Mouse (Mus musculus): ENCODE data around the gene Nt5dc3.

Gene Nt5dc3

DNA sequence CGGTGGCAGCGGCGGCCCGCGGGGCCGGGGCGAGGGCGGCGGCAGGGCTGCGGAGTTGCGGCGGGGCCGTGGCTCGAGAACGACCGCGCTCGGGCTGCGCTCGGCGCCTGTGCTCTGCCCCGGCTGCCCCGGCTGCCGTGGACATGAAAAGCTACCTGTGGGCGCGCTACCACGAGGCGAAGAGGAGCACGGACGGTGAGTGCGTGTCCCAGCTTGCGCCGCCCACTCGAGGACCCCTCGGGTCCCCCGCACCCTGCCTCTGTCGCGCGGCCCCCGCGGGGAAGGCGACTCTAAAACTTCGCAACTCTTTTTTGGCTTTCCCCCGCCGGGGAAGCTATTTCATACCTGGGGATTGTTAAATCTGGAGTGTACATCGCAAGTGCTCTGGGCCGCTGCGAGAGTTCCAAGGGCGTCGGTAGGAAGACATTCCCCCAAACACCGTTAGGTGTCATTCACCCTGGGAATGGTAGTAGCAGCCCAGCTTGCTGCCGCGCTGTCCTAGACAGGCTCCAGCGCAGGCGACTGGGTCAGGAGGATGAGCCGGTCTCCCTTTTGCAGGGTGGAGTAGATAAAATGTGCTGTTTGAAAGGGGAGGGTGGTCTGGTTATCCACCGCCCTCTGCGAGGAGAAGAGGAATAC lies 431 bp downstream of the Nt5dc3 start:
- DNase-seq (ENCODE audit: low read depth in 1 of 2, low spot score in 2 of 2), result peak in 1 of 2 experiments; percentile 5

DNA sequence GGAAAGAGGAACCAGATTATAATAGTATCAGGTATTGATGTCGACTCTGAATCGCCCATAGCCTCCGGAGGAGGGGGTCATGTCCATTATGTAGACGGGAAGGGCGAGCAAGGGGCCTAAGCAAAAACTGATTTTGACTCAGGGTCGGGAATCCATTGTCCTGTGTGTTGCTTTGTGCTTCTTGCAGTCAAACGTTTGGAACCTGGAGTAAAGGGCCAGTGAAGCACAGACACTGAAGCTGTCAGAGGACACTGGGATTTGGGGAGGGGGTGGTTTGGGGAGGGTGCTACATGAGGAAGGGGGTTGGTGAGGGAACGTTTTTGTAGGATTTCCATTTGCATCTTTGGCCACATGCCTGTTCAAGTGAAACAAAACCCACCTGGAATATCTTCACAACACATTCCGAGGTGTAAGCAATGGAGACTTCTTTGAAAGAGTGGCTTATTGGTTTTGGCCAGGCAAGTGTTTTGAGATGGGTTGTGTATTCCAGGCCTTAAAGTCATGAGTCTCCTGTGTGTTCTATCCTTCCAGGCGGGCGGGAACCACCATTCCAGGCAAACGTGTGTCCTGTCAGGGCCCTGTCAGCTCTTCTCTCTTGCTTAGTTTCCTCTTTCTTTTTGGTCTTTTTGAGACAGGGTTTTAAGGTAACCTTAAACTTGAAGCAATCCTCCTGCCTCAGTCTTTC lies 1.2 kb downstream of the Nt5dc3 start:
- DNase-seq (ENCODE audit: low read depth in 1 of 2, low spot score in 2 of 2), result no peak

GRCm38 (mm10) chr10:86781641-86782040 lies 2.8 kb downstream of the Nt5dc3 start:
- DNase-seq (ENCODE audit: low read depth in 1 of 2, low spot score in 2 of 2), result no peak

DNA sequence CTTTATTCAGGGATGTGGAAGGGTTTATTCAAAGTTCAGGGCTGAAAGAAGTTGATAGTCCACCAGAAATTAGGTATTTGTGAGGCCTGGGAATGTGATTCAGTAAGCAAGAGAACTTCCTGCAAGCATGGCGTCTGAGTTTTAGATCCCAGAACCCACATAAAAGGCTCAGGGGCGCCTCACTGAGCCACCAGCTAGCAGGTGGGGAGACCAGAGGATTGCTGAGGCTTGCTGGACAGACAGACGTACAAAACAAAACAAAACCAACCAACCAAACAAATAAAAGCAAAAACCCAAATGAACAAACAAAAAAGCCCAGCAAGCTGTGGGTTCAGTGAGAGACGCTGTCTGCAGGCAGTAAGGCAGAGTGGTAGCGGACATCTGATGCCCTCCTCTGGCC lies 3.9 kb downstream of the Nt5dc3 start:
- no peak for DNase-seq (ENCODE audit: low read depth in 1 of 2, low spot score in 2 of 2)

DNA sequence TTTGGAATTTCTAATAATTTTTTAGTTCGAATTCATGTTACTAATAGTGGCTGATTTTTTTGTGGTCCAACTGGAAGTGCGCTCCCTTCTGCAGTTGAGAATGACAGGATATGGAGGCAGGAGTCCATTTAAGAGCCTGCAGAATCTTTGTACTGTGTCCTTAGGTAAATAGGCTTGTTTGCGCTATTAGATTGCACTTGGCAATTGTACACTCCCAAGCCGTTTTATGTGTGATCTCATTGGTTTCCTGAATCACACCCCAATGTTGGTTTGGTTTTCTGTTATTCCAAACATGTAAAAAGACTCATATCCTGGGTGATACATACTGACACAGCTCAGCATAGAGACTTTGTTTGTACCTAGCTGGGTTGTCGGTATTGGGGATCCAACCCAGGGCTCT lies 4.8 kb downstream of the Nt5dc3 start:
- DNase-seq (ENCODE audit: low read depth in 1 of 2, low spot score in 2 of 2), result no peak

DNA sequence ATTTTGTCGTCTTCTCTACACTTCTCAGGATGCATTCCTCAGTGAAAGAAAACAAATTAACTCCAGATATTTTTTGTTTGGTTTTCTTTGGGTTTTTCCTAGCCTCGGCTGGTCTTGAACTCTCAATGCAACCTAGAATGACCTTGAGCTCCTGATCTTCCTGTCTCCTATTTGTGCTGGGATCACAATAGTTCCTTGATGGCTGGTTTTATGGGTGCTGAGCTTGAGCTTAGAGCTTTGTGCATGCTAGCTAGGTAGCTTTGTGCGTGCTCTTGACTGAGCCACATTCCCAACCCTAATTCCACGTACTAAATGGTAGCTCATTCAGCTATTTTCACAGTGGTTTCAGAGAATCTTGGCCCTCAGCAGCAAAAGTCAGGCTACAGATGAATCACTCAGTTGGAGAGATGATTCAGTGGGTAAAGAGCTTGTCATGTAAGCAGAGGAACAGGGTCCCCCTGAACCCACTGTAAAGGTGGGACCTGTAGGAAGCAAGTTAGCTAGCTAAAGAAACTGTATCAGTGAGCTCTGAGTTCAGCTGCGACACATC lies 5.4 kb downstream of the Nt5dc3 start:
- DNase-seq (ENCODE audit: low read depth in 1 of 2, low spot score in 2 of 2), result no peak

DNA sequence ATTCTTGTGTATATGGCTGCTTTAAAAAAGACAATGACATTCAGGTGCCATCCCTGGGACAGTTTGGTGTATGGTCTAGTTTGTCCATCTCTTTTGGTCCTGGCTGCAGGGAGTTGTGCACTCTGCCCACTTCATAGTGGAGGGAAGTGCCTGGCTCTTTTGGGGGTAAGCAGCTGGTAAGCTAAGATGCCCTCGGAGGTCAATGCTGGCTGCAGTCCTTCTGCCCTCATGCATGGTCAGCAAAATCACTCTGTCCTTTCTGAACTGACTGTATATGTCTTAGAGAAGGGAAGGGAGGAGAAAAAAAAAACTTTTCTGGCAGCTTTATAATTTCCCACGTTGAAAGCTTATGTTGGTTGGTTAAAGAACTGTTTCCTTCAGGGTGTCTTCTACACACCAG lies 6.6 kb downstream of the Nt5dc3 start:
- DNase-seq (ENCODE audit: low read depth in 1 of 2, low spot score in 2 of 2), result no peak

- DNase-seq (ENCODE audit: low read depth in 1 of 2, low spot score in 2 of 2), result no peak
Measured at GRCm38 (mm10) chr10:86786083-86786482, 7.3 kb downstream of the Nt5dc3 start.

GRCm38 (mm10) chr10:86788193-86788592 lies 9.4 kb downstream of the Nt5dc3 start:
- no peak for DNase-seq (ENCODE audit: low read depth in 1 of 2, low spot score in 2 of 2)

- DNase-seq (ENCODE audit: low read depth in 1 of 2, low spot score in 2 of 2), result no peak
Measured at GRCm38 (mm10) chr10:86789146-86789672, 10.4 kb downstream of the Nt5dc3 start.

- no peak for DNase-seq (ENCODE audit: low read depth in 1 of 2, low spot score in 2 of 2)
Measured at GRCm38 (mm10) chr10:86791507-86792184, 12.8 kb downstream of the Nt5dc3 start.

GRCm38 (mm10) chr10:86793509-86793951 lies 14.7 kb downstream of the Nt5dc3 start:
- no peak for DNase-seq (ENCODE audit: low read depth in 1 of 2, low spot score in 2 of 2)

GRCm38 (mm10) chr10:86794196-86794595 lies 15.4 kb downstream of the Nt5dc3 start:
- DNase-seq (ENCODE audit: low read depth in 1 of 2, low spot score in 2 of 2), result no peak

DNA sequence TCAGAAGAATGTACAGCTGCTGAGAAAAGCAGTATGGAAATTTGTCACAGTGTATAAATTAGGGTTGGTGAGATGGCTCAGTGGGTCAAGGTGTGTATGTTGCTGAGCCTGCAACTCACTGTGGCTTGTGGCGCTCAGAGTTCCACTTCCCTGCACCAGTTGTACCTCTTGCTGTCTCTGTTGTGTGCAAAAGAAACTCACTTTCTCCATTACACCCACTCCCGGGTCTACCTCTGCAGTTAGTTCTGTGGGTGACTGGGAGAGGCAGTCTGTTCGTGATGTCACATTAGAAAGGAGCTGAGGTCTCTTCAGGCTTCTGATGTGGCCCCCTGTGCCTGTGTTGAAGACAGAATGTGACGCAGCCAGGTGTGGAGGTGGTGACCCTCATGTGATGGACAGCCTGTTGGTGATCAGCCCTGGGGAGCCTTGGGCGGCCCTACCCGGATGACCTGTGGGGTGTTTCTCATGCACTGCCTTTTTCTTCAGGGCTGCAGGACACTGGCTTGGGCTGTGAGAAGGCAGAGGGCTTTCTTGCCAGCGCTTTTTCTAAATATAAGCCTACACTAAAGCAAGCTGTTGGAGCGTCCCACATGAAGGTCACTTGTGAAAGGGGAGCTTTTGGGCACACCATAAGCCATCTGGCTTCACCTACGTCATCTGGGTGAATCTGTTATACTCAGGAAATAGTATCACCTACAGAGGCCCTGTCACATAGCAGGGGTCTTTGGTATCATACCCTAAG lies 16.2 kb downstream of the Nt5dc3 start:
- no peak for DNase-seq (ENCODE audit: low read depth in 1 of 2, low spot score in 2 of 2)

GRCm38 (mm10) chr10:86796073-86796741 lies 17.4 kb downstream of the Nt5dc3 start:
- no peak for DNase-seq (ENCODE audit: low read depth in 1 of 2, low spot score in 2 of 2)

DNA sequence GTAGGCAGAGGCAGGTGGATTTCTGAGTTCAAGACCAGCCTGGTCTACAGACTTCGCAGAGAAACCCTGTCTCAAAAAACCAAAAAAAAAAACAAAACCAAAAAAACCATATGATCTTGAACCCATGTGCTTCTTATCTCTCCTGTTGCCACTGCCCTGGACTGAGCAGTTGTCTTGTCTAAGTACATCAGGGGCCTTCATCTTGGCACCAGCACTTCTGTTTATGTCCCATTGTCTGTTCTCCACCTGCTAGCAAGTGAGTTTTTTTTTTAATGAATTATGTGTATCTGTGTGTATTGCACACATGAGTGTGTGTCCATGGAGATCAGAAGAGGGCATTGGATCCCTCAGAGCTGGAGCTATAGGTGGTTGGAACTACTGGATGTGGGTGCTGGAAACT lies 28.6 kb downstream of the Nt5dc3 start:
- no peak for DNase-seq (ENCODE audit: low read depth in 1 of 2, low spot score in 2 of 2)

- DNase-seq (ENCODE audit: low read depth in 1 of 2, low spot score in 2 of 2), result no peak
Measured at GRCm38 (mm10) chr10:86808013-86808758, 29.4 kb downstream of the Nt5dc3 start.

DNA sequence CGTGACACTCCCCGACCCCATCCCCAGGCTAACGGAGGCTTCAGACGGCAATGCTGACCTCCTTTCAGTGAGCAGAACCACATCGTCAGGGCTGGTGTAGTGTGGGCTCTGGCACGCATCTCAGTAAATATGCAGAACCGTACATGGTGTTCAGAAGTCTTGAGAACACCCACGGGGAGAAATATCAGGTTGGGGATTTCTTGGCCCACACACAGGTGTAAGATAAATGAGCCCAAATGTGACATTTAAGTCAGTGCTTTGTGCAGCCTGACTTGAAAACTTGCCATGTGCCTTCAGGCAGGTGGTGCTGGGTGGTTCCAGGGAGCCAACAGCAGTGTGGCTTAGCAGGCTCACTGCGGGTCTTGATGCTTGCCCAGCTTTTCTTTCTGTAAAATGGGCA lies 31.2 kb downstream of the Nt5dc3 start:
- no peak for DNase-seq (ENCODE audit: low read depth in 1 of 2, low spot score in 2 of 2)

DNA sequence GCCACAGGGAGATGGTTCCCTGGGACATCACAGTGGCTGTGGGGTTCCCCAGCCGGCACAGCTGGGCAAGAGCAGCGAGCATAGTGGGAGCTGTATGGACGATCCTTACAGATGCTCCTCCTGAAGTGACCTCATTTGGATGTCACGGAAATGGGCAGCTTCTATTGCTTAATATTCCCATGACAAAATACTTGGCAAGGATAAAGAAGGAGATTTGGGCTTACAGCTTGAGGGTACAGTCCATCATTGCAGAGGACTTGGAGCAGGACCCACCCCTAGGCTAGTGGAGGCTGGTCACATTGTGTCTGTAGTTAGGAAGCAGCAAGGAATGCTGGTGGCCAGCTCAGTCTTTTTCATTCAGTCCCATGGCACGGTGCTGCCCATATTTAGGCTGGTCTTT lies 31.8 kb downstream of the Nt5dc3 start:
- DNase-seq (ENCODE audit: low read depth in 1 of 2, low spot score in 2 of 2), result no peak
